22 mouse cellular contexts compared by ENCODE assay signal in genomic region chr9:40465596-40465995, GRCm38 (mm10).
DNase-seq lines count a peak whose midpoint lies in the region; ATAC-seq and TF ChIP-seq lines count a peak whose summit lies in the region.
"Had no signal": no experiment of that assay in that cellular context is flagged by ENCODE, and none has a peak within 500 bp of the region (broad histone marks: within the 10 kb centered on the region; RNA-seq: fewer than 3 reads in every experiment).

No protein-coding gene starts in this region.

- H3K4me1 ChIP-seq in forebrain, embryonic 16.5 days (replicated peaks; ENCODE audit: control insufficient read depth, insufficient read depth, low read length), result no peaks in the 10 kb centered on the region; the same call in 1 of the 2 replicates
- 0 out of 2 replicates have a peak, but pooled peaks cover 5% of the 10 kb centered on the region for H3K4me1 ChIP-seq in forebrain, embryonic 13.5 days
- H3K4me1 ChIP-seq in intestine, embryonic 15.5 days (replicated peaks), result no peaks in the 10 kb centered on the region; the same call in 1 of the 2 replicates
- H3K4me1 ChIP-seq in kidney, embryonic 15.5 days, result peaks cover 12% of the 10 kb centered on the region
- no peaks in the 10 kb centered on the region for H3K4me1 ChIP-seq in midbrain, postnatal 0 days (ENCODE audit: insufficient read depth, low read length)

- peak overlapping the region; percentile 11; the same call in 1 of the 2 replicates for H3K27ac ChIP-seq in forebrain, embryonic 16.5 days (ENCODE audit: low read length)
- H3K27ac ChIP-seq in forebrain, embryonic 13.5 days, result no peak overlapping the region
- H3K27ac ChIP-seq in intestine, embryonic 15.5 days, result peak overlapping the region; percentile 74; the same call in 1 of the 2 replicates
- H3K27ac ChIP-seq in kidney, embryonic 15.5 days, result peak overlapping the region; percentile 67
- no peak overlapping the region for H3K27ac ChIP-seq in midbrain, postnatal 0 days (ENCODE audit: low read depth, low read length)
- H3K27ac ChIP-seq: embryonic facial prominence, embryonic 15.5 days; hindbrain, embryonic 10.5 days; hindbrain, postnatal 0 days; liver, embryonic 13.5 days had no signal

- no peak for ATAC-seq in forebrain, embryonic 16.5 days
- ATAC-seq in forebrain, embryonic 13.5 days, result no peak
- peak; percentile 74 for ATAC-seq in intestine, embryonic 15.5 days
- no peak for ATAC-seq in kidney, embryonic 15.5 days (replicated peaks; ENCODE audit: low FRiP score)
- ATAC-seq in midbrain, postnatal 0 days (ENCODE audit: low FRiP score), result no peak
- ATAC-seq: hindbrain, postnatal 0 days; midbrain, embryonic 16.5 days had no signal

- no peak overlapping the region for H3K4me2 ChIP-seq in forebrain, embryonic 16.5 days (ENCODE audit: low read length)
- H3K4me2 ChIP-seq in forebrain, embryonic 13.5 days, result no peak overlapping the region
- H3K4me2 ChIP-seq in intestine, embryonic 15.5 days (replicated peaks), result no peak overlapping the region
- no peak overlapping the region for H3K4me2 ChIP-seq in kidney, embryonic 15.5 days
- no peak overlapping the region for H3K4me2 ChIP-seq in midbrain, postnatal 0 days (ENCODE audit: low read depth, low read length, poor library complexity, severe bottlenecking)
- H3K4me2 ChIP-seq: embryonic facial prominence, embryonic 15.5 days; liver, embryonic 13.5 days; lung, embryonic 14.5 days had no signal

- DNase-seq in kidney, postnatal 4 days, result peak; percentile 35 to 64
- DNase-seq in midbrain, postnatal 0 days (ENCODE audit: low spot score), result no peak
- DNase-seq in cerebellum, adult 9-10 months, result no peak
- DNase-seq in c-Kit-positive CD71-positive TER-119-positive erythroid progenitor cells, embryonic 14.5 days (ENCODE audit: low spot score), result no peak
- DNase-seq: adrenal gland, adult 8-10 months; cerebellum, postnatal 10 days; embryo, embryonic 11 days; gastrocnemius, postnatal 25 days; liver, embryonic 13.5 days; lung, embryonic 14.5 days; lung, postnatal 36 days; retina, postnatal 1 day; right cerebral cortex, postnatal 4 days; thymus, adult 2 months had no signal

- WGBS in forebrain, embryonic 16.5 days, result 94% methylated on average over 5 of the region's 5 CpGs
- 93% methylated on average over 5 of the region's 5 CpGs for WGBS in forebrain, embryonic 13.5 days
- WGBS in intestine, embryonic 15.5 days, result 57% methylated on average over 5 of the region's 5 CpGs
- WGBS in kidney, embryonic 15.5 days, result 84% methylated on average over 5 of the region's 5 CpGs
- 87% methylated on average over 5 of the region's 5 CpGs for WGBS in midbrain, postnatal 0 days

- no peak overlapping the region for H3K4me3 ChIP-seq in forebrain, embryonic 16.5 days (replicated peaks; ENCODE audit: low read length)
- H3K4me3 ChIP-seq in forebrain, embryonic 13.5 days, result no peak overlapping the region
- no peak overlapping the region for H3K4me3 ChIP-seq in intestine, embryonic 15.5 days (replicated peaks)
- no peak overlapping the region for H3K4me3 ChIP-seq in kidney, embryonic 15.5 days (replicated peaks)
- H3K4me3 ChIP-seq in midbrain, postnatal 0 days (ENCODE audit: low read depth, low read length), result no peak overlapping the region
- H3K4me3 ChIP-seq: embryonic facial prominence, embryonic 15.5 days; hindbrain, embryonic 10.5 days; liver, embryonic 13.5 days had no signal

- TF ChIP-seq CTCF in midbrain, postnatal 0 days (IDR thresholded peaks at IDR 0.05), result no peak

- no peaks in the 10 kb centered on the region for H3K27me3 ChIP-seq in forebrain, embryonic 16.5 days (replicated peaks; ENCODE audit: control insufficient read depth, insufficient read depth, low read length)
- no peaks in the 10 kb centered on the region for H3K27me3 ChIP-seq in forebrain, embryonic 13.5 days
- no peaks in the 10 kb centered on the region for H3K27me3 ChIP-seq in intestine, embryonic 15.5 days (replicated peaks)
- H3K27me3 ChIP-seq in kidney, embryonic 15.5 days, result no peaks in the 10 kb centered on the region
- no peaks in the 10 kb centered on the region for H3K27me3 ChIP-seq in midbrain, postnatal 0 days (ENCODE audit: insufficient read depth, low read length)
- H3K27me3 ChIP-seq: embryonic facial prominence, embryonic 15.5 days; liver, embryonic 13.5 days had no signal

- no peaks in the 10 kb centered on the region for H3K9me3 ChIP-seq in forebrain, embryonic 16.5 days (ENCODE audit: control insufficient read depth, low read length)
- H3K9me3 ChIP-seq in forebrain, embryonic 13.5 days (replicated peaks), result no peaks in the 10 kb centered on the region
- H3K9me3 ChIP-seq in intestine, embryonic 15.5 days, result no peaks in the 10 kb centered on the region
- no peaks in the 10 kb centered on the region for H3K9me3 ChIP-seq in kidney, embryonic 15.5 days (replicated peaks)
- H3K9me3 ChIP-seq in midbrain, postnatal 0 days (ENCODE audit: low read length), result no peaks in the 10 kb centered on the region
- H3K9me3 ChIP-seq: embryonic facial prominence, embryonic 15.5 days; hindbrain, embryonic 10.5 days; liver, embryonic 13.5 days had no signal

- H3K36me3 ChIP-seq in forebrain, embryonic 16.5 days (ENCODE audit: control insufficient read depth, insufficient read depth), result no peaks in the 10 kb centered on the region
- no peaks in the 10 kb centered on the region for H3K36me3 ChIP-seq in forebrain, embryonic 13.5 days (ENCODE audit: poor library complexity, severe bottlenecking)
- no peaks in the 10 kb centered on the region for H3K36me3 ChIP-seq in intestine, embryonic 15.5 days
- H3K36me3 ChIP-seq in kidney, embryonic 15.5 days, result no peaks in the 10 kb centered on the region
- no peaks in the 10 kb centered on the region for H3K36me3 ChIP-seq in midbrain, postnatal 0 days (ENCODE audit: insufficient read depth, low read length)
- H3K36me3 ChIP-seq: embryonic facial prominence, embryonic 15.5 days; hindbrain, embryonic 10.5 days; liver, embryonic 13.5 days had no signal

- no peak overlapping the region for H3K9ac ChIP-seq in forebrain, embryonic 16.5 days (replicated peaks; ENCODE audit: low read depth, low read length)
- no peak overlapping the region for H3K9ac ChIP-seq in forebrain, embryonic 13.5 days
- H3K9ac ChIP-seq in intestine, embryonic 15.5 days, result no peak overlapping the region
- no peak overlapping the region for H3K9ac ChIP-seq in kidney, embryonic 15.5 days
- no peak overlapping the region for H3K9ac ChIP-seq in midbrain, postnatal 0 days (replicated peaks; ENCODE audit: low read length, poor library complexity, severe bottlenecking)
- H3K9ac ChIP-seq: embryonic facial prominence, embryonic 15.5 days; liver, embryonic 13.5 days; lung, embryonic 14.5 days had no signal

Comparison
In these comparisons a context has a peak if more than half of its experiments do, and no peak if none do; other contexts are left out.
1. H3K27ac ChIP-seq: peak in forebrain, embryonic 16.5 days (single experiment), intestine, embryonic 15.5 days (single experiment) and kidney, embryonic 15.5 days (single experiment); none in forebrain, embryonic 13.5 days (single experiment) and midbrain, postnatal 0 days (single experiment).
2. DNase-seq: peak in kidney, postnatal 4 days (2 of 2); none in midbrain, postnatal 0 days (single experiment), cerebellum, adult 9-10 months (single experiment) and c-Kit-positive CD71-positive TER-119-positive erythroid progenitor cells, embryonic 14.5 days (single experiment).